Mouse (Mus musculus): ENCODE results near the gene Gpr153.

GRCm38 (mm10) chr4:152267748-152268369, 6.2 kb upstream of the Gpr153 start:
- no peak for TF ChIP-seq CTCF (conservative IDR thresholded peaks at IDR 0.05; ENCODE audit: insufficient read depth, insufficient read length, low read depth, low read length)
- no peak for TF ChIP-seq POLR2A (IDR thresholded peaks at IDR 0.05; ENCODE audit: low read depth, low read length)
